Mouse (Mus musculus): ENCODE measurements at regions not wholly inside any gene's neighbourhood (a gene's known extent, or its start where the extent isn't known, plus 50 kb on each side); places are given as distances from the start of the nearest gene placed in this dataset.

DNA sequence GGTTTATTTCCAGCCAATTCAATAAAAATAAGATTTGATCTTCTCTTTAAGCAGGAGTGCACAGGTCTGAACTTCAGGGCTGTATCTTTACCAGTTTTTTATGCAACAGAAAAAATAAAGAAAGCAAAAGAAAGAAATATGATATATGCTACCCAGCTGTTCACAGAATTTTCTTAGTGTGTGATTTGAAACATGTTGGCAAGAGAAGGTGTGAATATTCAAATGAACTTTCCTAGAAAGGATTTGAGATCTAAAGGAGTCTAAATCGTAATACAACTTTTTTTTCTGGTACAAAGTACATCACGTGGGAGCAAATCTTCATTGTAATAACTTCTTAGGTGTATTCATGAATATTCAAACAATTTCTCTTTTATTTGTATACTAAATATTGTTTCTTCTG is 2905.1 kb upstream of the Gm12353 start:
- TF ChIP-seq CTCF (IDR thresholded peaks at IDR 0.05) (no peak), POLR2A (IDR thresholded peaks at IDR 0.05; ENCODE audit: insufficient read depth, low read depth, low read length) (no peak)

Measured in heart, adult 2 months (tissue).